Mouse (Mus musculus): ENCODE data around the gene Ankrd55. TPM values are rescaled to one million over a fixed set of nuclear protein-coding genes. Genes with fewer than 3 reads are reported as not detected.

The Ankrd55 gene
- polyA plus RNA-seq, 1 experiment from 2014 or later = 4.9 TPM

DNA sequence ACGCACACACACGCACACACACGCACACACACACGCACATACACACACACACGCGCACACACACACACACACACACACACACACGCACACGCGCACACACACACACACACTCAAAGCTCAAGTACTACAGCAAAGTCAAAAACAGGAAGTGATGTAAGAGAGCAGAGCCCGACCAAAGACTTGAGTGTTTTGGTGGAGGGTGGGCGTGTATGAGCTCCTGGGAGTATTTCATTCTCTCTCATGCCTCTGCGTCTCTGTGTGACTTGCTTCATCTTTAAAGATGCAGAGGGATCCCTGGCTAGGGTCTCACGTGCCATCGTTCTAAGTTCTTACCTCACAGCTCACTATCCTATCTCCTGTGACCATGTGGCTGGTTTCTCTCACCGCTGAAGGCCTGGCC is 139.3 kb downstream of the Ankrd55 start:
- WGBS = 92% methylated on average over 14 of the region's 15 CpGs
- ATAC-seq = no peak
- H3K27me3 ChIP-seq (replicated peaks; ENCODE audit: control insufficient read depth, insufficient read depth, low read length) = no peaks in the 10 kb centered on the region
- H3K9me3 ChIP-seq (ENCODE audit: control insufficient read depth, low read length) = no peaks in the 10 kb centered on the region
- no peak overlapping the region for H3K4me3 ChIP-seq (replicated peaks; ENCODE audit: low read length)
- no peak overlapping the region for H3K4me2 ChIP-seq (ENCODE audit: low read length)
- H3K36me3 ChIP-seq (ENCODE audit: control insufficient read depth, insufficient read depth) = no peaks in the 10 kb centered on the region
- H3K9ac ChIP-seq (replicated peaks; ENCODE audit: low read depth, low read length) = no peak overlapping the region
- H3K27ac ChIP-seq (ENCODE audit: low read length) = no peak overlapping the region
- no peaks in the 10 kb centered on the region for H3K4me1 ChIP-seq (replicated peaks; ENCODE audit: control insufficient read depth, insufficient read depth, low read length)

DNA sequence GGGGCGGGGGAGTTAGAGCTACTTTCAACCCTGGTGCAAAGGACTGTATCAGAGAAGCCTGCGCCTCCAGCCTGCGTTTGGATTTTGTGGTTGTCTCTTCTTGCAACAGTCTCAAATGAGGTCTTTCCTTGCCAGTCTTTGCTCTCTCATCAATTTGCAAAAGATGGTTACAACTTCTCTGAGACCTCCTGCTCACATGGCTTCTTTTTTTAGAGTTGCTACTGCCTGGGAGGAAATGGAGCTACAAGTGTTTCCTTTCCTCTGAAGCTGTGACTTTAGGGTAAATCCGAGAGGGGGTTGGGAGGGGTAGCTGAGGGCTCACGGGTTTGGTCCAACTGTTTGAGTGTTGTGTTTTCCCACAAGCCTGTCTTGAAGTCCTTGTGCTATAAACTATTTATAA is 145.0 kb downstream of the Ankrd55 start:
- no peak overlapping the region for H3K4me3 ChIP-seq (replicated peaks; ENCODE audit: low read length)
- H3K27me3 ChIP-seq (replicated peaks; ENCODE audit: control insufficient read depth, insufficient read depth, low read length) = no peaks in the 10 kb centered on the region
- WGBS = 82% methylated on average over 5 of the region's 5 CpGs
- H3K9me3 ChIP-seq (ENCODE audit: control insufficient read depth, low read length) = no peaks in the 10 kb centered on the region
- no peaks in the 10 kb centered on the region for H3K36me3 ChIP-seq (ENCODE audit: control insufficient read depth, insufficient read depth)
- no peak overlapping the region for H3K9ac ChIP-seq (replicated peaks; ENCODE audit: low read depth, low read length)
- no peaks in the 10 kb centered on the region for H3K4me1 ChIP-seq (replicated peaks; ENCODE audit: control insufficient read depth, insufficient read depth, low read length)
- no peak overlapping the region for H3K27ac ChIP-seq (ENCODE audit: low read length)
- no peak overlapping the region for H3K4me2 ChIP-seq (ENCODE audit: low read length)
- ATAC-seq = no peak

Other genes starting within 250 kb of the Ankrd55 start
- gene Il6st, start 175.6 kb downstream of the Ankrd55 start, polyA plus RNA-seq (2015; fragmentation: Nextera tagmentation; extraction: Ambion mirVana) = 14.7 and 15.0 TPM in 2 replicates

Measured in forebrain, embryonic 16.5 days (tissue).